11 mouse cellular contexts compared by ENCODE assay signal in the genomic region with DNA sequence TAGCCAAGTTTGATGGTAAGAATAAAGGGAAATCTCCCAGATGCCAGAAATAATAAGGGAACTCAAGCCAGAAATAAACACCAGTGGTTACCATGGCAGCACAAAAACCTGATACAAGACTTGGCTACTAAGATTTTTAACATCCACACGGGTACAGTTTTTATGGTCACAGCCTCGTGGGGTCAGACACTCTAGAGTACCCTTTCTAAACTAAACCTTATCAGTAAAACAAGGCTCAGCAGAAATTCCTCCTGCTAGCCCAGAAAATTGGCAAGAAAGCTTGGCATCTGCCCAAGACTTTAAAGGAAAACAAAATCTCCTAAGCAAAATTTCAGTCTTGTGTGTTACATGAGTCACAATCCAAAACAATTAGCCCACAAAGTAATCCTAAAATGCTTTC. TPM values are rescaled to one million over a fixed set of nuclear protein-coding genes. Genes with fewer than 3 reads are reported as not detected.
DNase-seq lines count a peak whose midpoint lies in the region; ATAC-seq and TF ChIP-seq lines count a peak whose summit lies in the region.
"Had no signal": no experiment of that assay in that cellular context is flagged by ENCODE, and none has a peak within 500 bp of the region (broad histone marks: within the 10 kb centered on the region; RNA-seq: fewer than 3 reads in every experiment).

No protein-coding gene starts in this region.

- H3K9me3 ChIP-seq in hindbrain, embryonic 15.5 days: no peaks in the 10 kb centered on the region
- H3K9me3 ChIP-seq in hindbrain, embryonic 13.5 days: no peaks in the 10 kb centered on the region
- no peaks in the 10 kb centered on the region for H3K9me3 ChIP-seq in midbrain, embryonic 14.5 days (ENCODE audit: control insufficient read depth, low read length)
- no peaks in the 10 kb centered on the region for H3K9me3 ChIP-seq in midbrain, embryonic 13.5 days
- H3K9me3 ChIP-seq in heart, embryonic 14.5 days (ENCODE audit: control insufficient read depth, low read length): no peaks in the 10 kb centered on the region
- no peaks in the 10 kb centered on the region for H3K9me3 ChIP-seq in midbrain, postnatal 0 days (ENCODE audit: low read length)
- no peaks in the 10 kb centered on the region for H3K9me3 ChIP-seq in liver, postnatal 0 days (ENCODE audit: low read length)

- peak; percentile 37 for DNase-seq in midbrain, embryonic 14.5 days
- no peak for DNase-seq in midbrain, postnatal 0 days (ENCODE audit: low spot score)
- DNase-seq in liver, postnatal 0 days: no peak
- DNase-seq in urinary bladder, postnatal 36 days (ENCODE audit: low spot score in 2 of 2): no peak
- DNase-seq: adrenal gland, postnatal 25 days had no signal

- no peak for TF ChIP-seq CTCF in midbrain, postnatal 0 days (IDR thresholded peaks at IDR 0.05)
- no peak for TF ChIP-seq CTCF in liver, postnatal 0 days (IDR thresholded peaks at IDR 0.05; ENCODE audit: low read depth)

- no peaks in the 10 kb centered on the region for H3K36me3 ChIP-seq in hindbrain, embryonic 15.5 days
- H3K36me3 ChIP-seq in hindbrain, embryonic 13.5 days: no peaks in the 10 kb centered on the region
- no peaks in the 10 kb centered on the region for H3K36me3 ChIP-seq in midbrain, embryonic 14.5 days (ENCODE audit: control insufficient read depth, insufficient read depth, low read length)
- no peaks in the 10 kb centered on the region for H3K36me3 ChIP-seq in midbrain, embryonic 13.5 days
- no peaks in the 10 kb centered on the region for H3K36me3 ChIP-seq in heart, embryonic 14.5 days (ENCODE audit: control insufficient read depth, insufficient read depth, low read length)
- H3K36me3 ChIP-seq in midbrain, postnatal 0 days (ENCODE audit: insufficient read depth, low read length): no peaks in the 10 kb centered on the region
- no peaks in the 10 kb centered on the region for H3K36me3 ChIP-seq in liver, postnatal 0 days (replicated peaks; ENCODE audit: insufficient read depth, low read length)

- no peak overlapping the region for H3K4me2 ChIP-seq in hindbrain, embryonic 15.5 days
- H3K4me2 ChIP-seq in hindbrain, embryonic 13.5 days: no peak overlapping the region
- no peak overlapping the region for H3K4me2 ChIP-seq in midbrain, embryonic 14.5 days (ENCODE audit: low read length)
- no peak overlapping the region for H3K4me2 ChIP-seq in midbrain, embryonic 13.5 days (replicated peaks)
- H3K4me2 ChIP-seq in heart, embryonic 14.5 days (ENCODE audit: low read length): peak overlapping the region; percentile 27
- no peak overlapping the region for H3K4me2 ChIP-seq in midbrain, postnatal 0 days (ENCODE audit: low read depth, low read length, poor library complexity, severe bottlenecking)
- no peak overlapping the region for H3K4me2 ChIP-seq in liver, postnatal 0 days (ENCODE audit: low read depth, low read length)
- H3K4me2 ChIP-seq: liver, embryonic 11.5 days had no signal

- no peaks in the 10 kb centered on the region for H3K27me3 ChIP-seq in hindbrain, embryonic 15.5 days
- no peaks in the 10 kb centered on the region for H3K27me3 ChIP-seq in hindbrain, embryonic 13.5 days
- H3K27me3 ChIP-seq in midbrain, embryonic 14.5 days (ENCODE audit: control insufficient read depth, insufficient read depth, low read length): no peaks in the 10 kb centered on the region
- no peaks in the 10 kb centered on the region for H3K27me3 ChIP-seq in midbrain, embryonic 13.5 days
- H3K27me3 ChIP-seq in heart, embryonic 14.5 days (ENCODE audit: control insufficient read depth, insufficient read depth, low read length): no peaks in the 10 kb centered on the region
- H3K27me3 ChIP-seq in midbrain, postnatal 0 days (ENCODE audit: insufficient read depth, low read length): no peaks in the 10 kb centered on the region
- H3K27me3 ChIP-seq in liver, postnatal 0 days (ENCODE audit: insufficient read depth, low read length): no peaks in the 10 kb centered on the region

- TF ChIP-seq EP300 in liver, postnatal 0 days (IDR thresholded peaks at IDR 0.05; ENCODE audit: low read depth): no peak

- H3K4me3 ChIP-seq in hindbrain, embryonic 15.5 days: no peak overlapping the region
- no peak overlapping the region for H3K4me3 ChIP-seq in hindbrain, embryonic 13.5 days
- H3K4me3 ChIP-seq in midbrain, embryonic 14.5 days (replicated peaks; ENCODE audit: low read depth, low read length): no peak overlapping the region
- H3K4me3 ChIP-seq in midbrain, embryonic 13.5 days (replicated peaks): no peak overlapping the region
- no peak overlapping the region for H3K4me3 ChIP-seq in heart, embryonic 14.5 days (ENCODE audit: control insufficient read depth in 1 of 2, insufficient read depth in 1 of 2, low read depth in 1 of 2, low read length in 2 of 2)
- H3K4me3 ChIP-seq in midbrain, postnatal 0 days (ENCODE audit: low read depth, low read length): no peak overlapping the region
- H3K4me3 ChIP-seq in liver, postnatal 0 days (ENCODE audit: low read depth, low read length): no peak overlapping the region

- no peak overlapping the region for H3K9ac ChIP-seq in hindbrain, embryonic 15.5 days
- no peak overlapping the region for H3K9ac ChIP-seq in hindbrain, embryonic 13.5 days
- H3K9ac ChIP-seq in midbrain, embryonic 14.5 days (replicated peaks; ENCODE audit: low read length): no peak overlapping the region
- no peak overlapping the region for H3K9ac ChIP-seq in midbrain, embryonic 13.5 days (replicated peaks)
- peak overlapping the region; percentile 12; the same call in 1 of the 2 replicates for H3K9ac ChIP-seq in heart, embryonic 14.5 days (ENCODE audit: low read length)
- no peak overlapping the region for H3K9ac ChIP-seq in midbrain, postnatal 0 days (replicated peaks; ENCODE audit: low read length, poor library complexity, severe bottlenecking)
- no peak overlapping the region for H3K9ac ChIP-seq in liver, postnatal 0 days (replicated peaks)

- no peak for ATAC-seq in hindbrain, embryonic 15.5 days (ENCODE audit: low FRiP score, low read depth)
- no peak for ATAC-seq in hindbrain, embryonic 13.5 days (ENCODE audit: low FRiP score)
- no peak for ATAC-seq in midbrain, embryonic 14.5 days (ENCODE audit: low FRiP score, low TSS enrichment)
- no peak for ATAC-seq in midbrain, embryonic 13.5 days
- ATAC-seq in heart, embryonic 14.5 days (ENCODE audit: insufficient number of reproducible peaks, insufficient read depth, low FRiP score, low read depth): no peak
- no peak for ATAC-seq in midbrain, postnatal 0 days (ENCODE audit: low FRiP score)
- ATAC-seq in liver, postnatal 0 days: no peak

- WGBS in hindbrain, embryonic 15.5 days: 19% methylated on average over 2 of the region's 2 CpGs
- 29% methylated on average over 2 of the region's 2 CpGs for WGBS in hindbrain, embryonic 13.5 days
- WGBS in midbrain, embryonic 14.5 days: 30% methylated on average over 2 of the region's 2 CpGs
- WGBS in midbrain, embryonic 13.5 days: 28% methylated on average over 2 of the region's 2 CpGs
- 3% methylated on average over 2 of the region's 2 CpGs for WGBS in heart, embryonic 14.5 days
- 14% methylated on average over 2 of the region's 2 CpGs for WGBS in midbrain, postnatal 0 days
- WGBS in liver, postnatal 0 days (ENCODE audit: insufficient replicate concordance): 31% methylated on average over 2 of the region's 2 CpGs

- peaks cover 10% of the 10 kb centered on the region for H3K4me1 ChIP-seq in hindbrain, embryonic 15.5 days (replicated peaks)
- peaks cover 6% of the 10 kb centered on the region; the same call in 1 of the 2 replicates for H3K4me1 ChIP-seq in hindbrain, embryonic 13.5 days (replicated peaks)
- 0 out of 2 replicates have a peak, but pooled peaks cover 4% of the 10 kb centered on the region for H3K4me1 ChIP-seq in midbrain, embryonic 14.5 days (ENCODE audit: control insufficient read depth, insufficient read depth, low read length)
- peaks cover 11% of the 10 kb centered on the region; the same call in 1 of the 2 replicates for H3K4me1 ChIP-seq in midbrain, embryonic 13.5 days (replicated peaks)
- H3K4me1 ChIP-seq in heart, embryonic 14.5 days (ENCODE audit: control insufficient read depth in 2 of 2, insufficient read depth in 2 of 2, low read length in 2 of 2): peaks cover 2 to 33% of the 10 kb centered on the region in 2 experiments; a peak in 3 of 4 replicates
- peaks cover 2% of the 10 kb centered on the region; the same call in 1 of the 2 replicates for H3K4me1 ChIP-seq in midbrain, postnatal 0 days (ENCODE audit: insufficient read depth, low read length)
- no peaks in the 10 kb centered on the region for H3K4me1 ChIP-seq in liver, postnatal 0 days (ENCODE audit: insufficient read depth)

- peak overlapping the region; percentile 57; the same call in 1 of the 2 replicates for H3K27ac ChIP-seq in hindbrain, embryonic 15.5 days (replicated peaks)
- no peak overlapping the region for H3K27ac ChIP-seq in hindbrain, embryonic 13.5 days
- no peak overlapping the region for H3K27ac ChIP-seq in midbrain, embryonic 14.5 days (replicated peaks; ENCODE audit: low read depth, low read length)
- no peak overlapping the region for H3K27ac ChIP-seq in midbrain, embryonic 13.5 days
- peak overlapping the region in 1 of 2 experiments; percentile 19; a peak in 3 of 4 replicates for H3K27ac ChIP-seq in heart, embryonic 14.5 days (replicated peaks in 1 of 2; ENCODE audit: control insufficient read depth in 1 of 2, insufficient read depth in 1 of 2, low read depth in 2 of 2, low read length in 2 of 2)
- peak overlapping the region; percentile 21; the same call in 1 of the 2 replicates for H3K27ac ChIP-seq in midbrain, postnatal 0 days (ENCODE audit: low read depth, low read length)
- H3K27ac ChIP-seq in liver, postnatal 0 days (ENCODE audit: low read depth): no peak overlapping the region

RNA-seq across cellular contexts. Expression of gene Hmcn1, which starts 17.0 kb away (rescaled TPM):
- polyA plus RNA-seq in hindbrain, embryonic 15.5 days (2015; fragmentation: Nextera tagmentation; extraction: Ambion mirVana): 1.3 and 2.0 TPM in 2 replicates
- 2.6 and 2.9 TPM in 2 replicates for polyA plus RNA-seq in hindbrain, embryonic 13.5 days (2015; fragmentation: Nextera tagmentation; extraction: Ambion mirVana)
- polyA plus RNA-seq in midbrain, embryonic 14.5 days (2014; fragmentation: Nextera tagmentation; extraction: Ambion mirVana): 0.74 and 1.5 TPM in 2 replicates
- 1.3 and 1.4 TPM in 2 replicates for polyA plus RNA-seq in midbrain, embryonic 13.5 days (2015; fragmentation: Nextera tagmentation; extraction: Ambion mirVana)
- polyA plus RNA-seq in heart, embryonic 14.5 days (2014; fragmentation: Nextera tagmentation; extraction: Ambion mirVana): 35.1 and 35.9 TPM in 2 replicates
- 2.5 and 5.2 TPM in 2 replicates for total RNA-seq in midbrain, postnatal 0 days (2014; rRNA removed)
- 0.76 and 1.2 TPM in 2 replicates for polyA plus RNA-seq in midbrain, postnatal 0 days (2015; fragmentation: Nextera tagmentation; extraction: Ambion mirVana)
- polyA plus RNA-seq in liver, postnatal 0 days (2015; fragmentation: Nextera tagmentation; extraction: Ambion mirVana): 2.4 and 2.8 TPM in 2 replicates
- total RNA-seq: monocyte, adult 5-6 weeks had no signal

Comparison
In these comparisons a context has a peak if more than half of its experiments do, and no peak if none do; other contexts are left out.
1. H3K27ac ChIP-seq: peak in hindbrain, embryonic 15.5 days (single experiment) and midbrain, postnatal 0 days (single experiment); none in hindbrain, embryonic 13.5 days (single experiment), midbrain, embryonic 14.5 days (single experiment), midbrain, embryonic 13.5 days (single experiment) and liver, postnatal 0 days (single experiment).